Mouse (Mus musculus): ENCODE data around the gene Ttc23l. TPM values are rescaled to one million over a fixed set of nuclear protein-coding genes. Genes with fewer than 3 reads are reported as not detected.
"Not testable (repeated sequence)": the region's sequence is repeated elsewhere in the genome, so short reads cannot be mapped to it uniquely, and the experiment has no call there.

Ttc23l gene
- not detected for total RNA-seq (2022)

- DNase-seq (ENCODE audit: low spot score in 2 of 2): no peak
These were observed at the start of gene Ttc23l for GRCm38 (mm10) chr15:10558465-10558864. TSS of gene Ttc23l (minus strand) at chr15:10558668.

GRCm38 (mm10) chr15:10599413-10599812, 40.9 kb upstream of the Ttc23l start:
- DNase-seq (ENCODE audit: low spot score in 2 of 2): no peak

- DNase-seq (ENCODE audit: low spot score in 2 of 2): no peak
These were observed 40.1 kb upstream of the Ttc23l start for GRCm38 (mm10) chr15:10598259-10599225.

- DNase-seq (ENCODE audit: low spot score in 2 of 2): no peak
These were observed 38.4 kb upstream of the Ttc23l start for GRCm38 (mm10) chr15:10596871-10597270.

GRCm38 (mm10) chr15:10595408-10595807, 36.9 kb upstream of the Ttc23l start:
- no peak for DNase-seq (ENCODE audit: low spot score in 2 of 2)

GRCm38 (mm10) chr15:10594910-10595309, 36.4 kb upstream of the Ttc23l start:
- DNase-seq (ENCODE audit: low spot score in 2 of 2): no peak

- no peak for DNase-seq (ENCODE audit: low spot score in 2 of 2)
These were observed 34.6 kb upstream of the Ttc23l start for GRCm38 (mm10) chr15:10593094-10593493.

- no peak for DNase-seq (ENCODE audit: low spot score in 2 of 2)
These were observed 28.1 kb upstream of the Ttc23l start for GRCm38 (mm10) chr15:10586565-10586964.

GRCm38 (mm10) chr15:10584359-10585187, 26.1 kb upstream of the Ttc23l start:
- no peak for DNase-seq (ENCODE audit: low spot score in 2 of 2)

GRCm38 (mm10) chr15:10583408-10583807, 24.9 kb upstream of the Ttc23l start:
- peak in 1 of 2 experiments; percentile 16 for DNase-seq (ENCODE audit: low spot score in 2 of 2)

- DNase-seq (ENCODE audit: low spot score in 2 of 2): no peak
These were observed 20.7 kb upstream of the Ttc23l start for GRCm38 (mm10) chr15:10579159-10579558.

GRCm38 (mm10) chr15:10566486-10566885, 8.0 kb upstream of the Ttc23l start:
- no peak for DNase-seq (ENCODE audit: low spot score in 2 of 2)

GRCm38 (mm10) chr15:10564201-10564600, 5.7 kb upstream of the Ttc23l start:
- DNase-seq (ENCODE audit: low spot score in 2 of 2): no peak

GRCm38 (mm10) chr15:10562281-10562680, 3.8 kb upstream of the Ttc23l start:
- DNase-seq (ENCODE audit: low spot score in 2 of 2): no peak

- no peak for DNase-seq (ENCODE audit: low spot score in 2 of 2)
These were observed 1.5 kb upstream of the Ttc23l start for GRCm38 (mm10) chr15:10560005-10560404.

- DNase-seq (ENCODE audit: low spot score in 2 of 2): no peak
These were observed 4.1 kb downstream of the Ttc23l start for GRCm38 (mm10) chr15:10554336-10554735.

GRCm38 (mm10) chr15:10540271-10541088, 18.0 kb downstream of the Ttc23l start:
- DNase-seq (ENCODE audit: low spot score in 2 of 2): no peak

GRCm38 (mm10) chr15:10535969-10536368, 22.5 kb downstream of the Ttc23l start:
- DNase-seq (ENCODE audit: low spot score in 2 of 2): no peak

GRCm38 (mm10) chr15:10534591-10534990, 23.9 kb downstream of the Ttc23l start:
- no peak for DNase-seq (ENCODE audit: low spot score in 2 of 2)

- DNase-seq (ENCODE audit: low spot score in 2 of 2): not testable (repeated sequence)
These were observed 25.1 kb downstream of the Ttc23l start for GRCm38 (mm10) chr15:10533361-10533760.

GRCm38 (mm10) chr15:10531352-10531751, 27.1 kb downstream of the Ttc23l start:
- DNase-seq (ENCODE audit: low spot score in 2 of 2): no peak

Measured in gastrocnemius, adult 8-10 months (tissue).